Mouse (Mus musculus) fibroblast of lung, adult 2 months (primary cell): Measurements from ENCODE around the gene Gm3411.
"Not testable (repeated sequence)": the region's sequence is repeated elsewhere in the genome, so short reads cannot be mapped to it uniquely, and the experiment has no call there.

Source experiments
- DNase-seq: peaks from one replicate; pipeline ENCODE4 v3.0.0-alpha.2; 2011; ENCODE audit warnings: low read depth

Gene Gm3411

GRCm38 (mm10) chr14:6286931-6287715, at the start of gene Gm3411:
TSS of gene Gm3411 (minus strand) at chr14:6287250.
- DNase-seq = not testable (repeated sequence)

GRCm38 (mm10) chr14:6304743-6305142, 17.7 kb upstream of the Gm3411 start, which contains the start of gene Gm21103:
TSS of gene Gm21103 (minus strand) at chr14:6304843.
- DNase-seq = not testable (repeated sequence)

GRCm38 (mm10) chr14:6219192-6219591, 67.9 kb downstream of the Gm3411 start, which contains the start of gene Gm21560:
TSS of gene Gm21560 (minus strand) at chr14:6219292.
- not testable (repeated sequence) for DNase-seq
